Mouse (Mus musculus) limb, embryonic 13.5 days (tissue): Measurements from ENCODE around the gene Lrrc3b. TPM values are rescaled to one million over a fixed set of nuclear protein-coding genes. Genes with fewer than 3 reads are reported as not detected.

Experiments used
- ATAC-seq: fragments of 200-750 bp; cut with Nextera tagmentation; 2 replicates; pipeline ENCODE4 v1.8.0; 2017; ENCODE audit warnings: low read depth, moderate number of reproducible peaks, moderate TSS enrichment; ENCODE audit not compliant: low FRiP score
- H3K27ac ChIP-seq: fragments of 300-500 bp; sonication (generic); 2 replicates; pipeline ENCODE4 v1.5.1; 2015; ENCODE audit warnings: inconsistent platforms, mild to moderate bottlenecking, moderate library complexity
- H3K27me3 ChIP-seq: fragments of 300-500 bp; sonication (generic); 2 replicates; pipeline ENCODE4 v1.6.1; 2015; ENCODE audit warnings: mild to moderate bottlenecking, inconsistent platforms
- H3K36me3 ChIP-seq: fragments of 300-500 bp; sonication (generic); 2 replicates; pipeline ENCODE4 v1.6.1; 2015; ENCODE audit warnings: inconsistent platforms, mild to moderate bottlenecking, moderate library complexity
- H3K4me1 ChIP-seq: fragments of 300-500 bp; sonication (generic); 2 replicates; pipeline ENCODE4 v1.6.1; 2015; ENCODE audit warnings: inconsistent platforms
- H3K4me2 ChIP-seq: fragments of 300-500 bp; sonication (generic); replicated peaks from 2 replicates; pipeline ENCODE4 v1.6.1; 2015; ENCODE audit warnings: inconsistent platforms, mild to moderate bottlenecking, moderate library complexity
- H3K4me3 ChIP-seq: fragments of 300-500 bp; sonication (generic); 2 replicates; pipeline ENCODE4 v1.5.1; 2015; ENCODE audit warnings: moderate library complexity, mild to moderate bottlenecking, inconsistent platforms
- H3K9ac ChIP-seq: fragments of 300-500 bp; sonication (generic); 2 replicates; pipeline ENCODE4 v1.6.1; 2015; ENCODE audit warnings: mild to moderate bottlenecking, inconsistent platforms
- H3K9me3 ChIP-seq: fragments of 300-500 bp; sonication (generic); 2 replicates; pipeline ENCODE4 v1.6.1; 2016; ENCODE audit warnings: inconsistent platforms
- WGBS: fragments of 180-500 bp; shearing (Covaris S2); methylation state at CpG from one replicate; pipeline ENCODE4 v1.1.7; 2015; 5-methylcytosine and 5-hydroxymethylcytosine counted together
- polyA plus RNA-seq: library from polyadenylated mRNA; unstranded; fragments of >200 nt; fragmentation: Nextera tagmentation; extraction: Ambion mirVana; gene quantifications from 2 replicates; pipeline ENCODE4 v1.2.1, GENCODE M21; 2015

Lrrc3b gene
- polyA plus RNA-seq = 2.1 and 2.8 TPM in 2 replicates

DNA sequence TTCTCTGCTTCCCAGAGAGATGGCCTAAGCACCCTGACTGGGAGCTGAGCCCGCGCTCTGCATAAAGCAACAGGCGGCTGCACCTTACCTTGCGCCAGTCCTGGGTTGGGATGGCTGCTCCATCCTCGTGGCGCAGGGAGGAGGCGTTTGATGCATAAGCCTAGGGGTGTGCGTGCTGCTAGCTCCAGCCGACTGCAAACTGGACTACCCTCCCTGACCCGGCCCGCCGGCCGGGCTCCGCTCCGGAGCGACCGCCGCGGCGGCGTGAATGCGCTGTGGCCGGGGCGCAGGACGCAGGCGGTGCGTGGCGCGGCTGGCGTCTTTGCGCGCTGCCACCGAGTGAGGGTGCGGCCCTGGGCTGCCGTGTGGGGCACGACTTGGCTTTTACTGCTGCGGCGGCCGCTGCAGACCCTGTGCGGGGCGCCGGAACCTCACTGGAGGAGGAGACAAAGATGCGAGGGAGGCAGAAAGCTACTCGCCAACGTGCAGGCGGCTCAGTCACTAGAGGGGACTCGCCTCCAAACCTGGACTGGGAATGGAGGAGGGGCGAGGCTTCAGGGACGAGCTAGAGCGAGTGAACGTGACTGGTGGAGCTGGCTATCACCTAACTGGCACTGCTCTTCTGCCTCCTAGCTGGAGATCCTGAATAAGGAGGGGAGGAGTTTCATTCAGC lies at the start of gene Lrrc3b:
Gene Lrrc3b, minus strand, starts transcription at position 503 of the 673 bp plus-strand sequence.
- H3K4me2 ChIP-seq = peak within 1 kb of the TSS; percentile 97
- no peak within 1 kb of the TSS for H3K27ac ChIP-seq
- H3K36me3 ChIP-seq = no peaks in the 10 kb centered on the region
- peaks cover 13% of the 10 kb centered on the region for H3K4me1 ChIP-seq
- peak within 1 kb of the TSS; percentile 66 for H3K9ac ChIP-seq
- peak within 1 kb of the TSS; percentile 62 for H3K4me3 ChIP-seq
- ATAC-seq = peak; percentile 84
- WGBS = under 1% methylated on average over 50 of the region's 51 CpGs
- H3K9me3 ChIP-seq = no peaks in the 10 kb centered on the region
- peaks cover 38% of the 10 kb centered on the region for H3K27me3 ChIP-seq

DNA sequence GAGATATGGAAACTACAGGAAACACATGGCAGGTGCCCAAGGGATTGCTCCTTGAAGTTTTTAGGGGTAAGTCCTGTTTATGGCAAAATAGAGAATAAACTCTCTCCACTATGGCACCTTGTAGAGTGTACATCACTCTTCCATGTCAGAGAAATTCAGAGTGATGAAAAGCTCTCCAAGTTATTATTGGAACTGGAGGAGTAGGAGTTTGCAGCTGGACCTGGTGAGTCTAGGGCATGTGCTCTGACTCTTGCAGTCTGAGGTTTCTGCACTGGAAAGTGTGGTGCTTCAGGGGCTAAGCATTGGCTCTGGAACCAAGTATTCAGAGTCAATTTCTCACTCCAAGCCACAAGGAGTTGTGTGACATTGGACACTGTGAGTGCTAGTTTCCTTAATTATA lies 38.9 kb upstream of the Lrrc3b start:
- H3K27ac ChIP-seq = no peak overlapping the region
- H3K4me1 ChIP-seq = no peaks in the 10 kb centered on the region
- H3K9me3 ChIP-seq = no peaks in the 10 kb centered on the region
- no peak overlapping the region for H3K4me2 ChIP-seq
- H3K27me3 ChIP-seq = no peaks in the 10 kb centered on the region
- H3K36me3 ChIP-seq = no peaks in the 10 kb centered on the region
- no peak for ATAC-seq
- no peak overlapping the region for H3K9ac ChIP-seq
- H3K4me3 ChIP-seq = no peak overlapping the region

DNA sequence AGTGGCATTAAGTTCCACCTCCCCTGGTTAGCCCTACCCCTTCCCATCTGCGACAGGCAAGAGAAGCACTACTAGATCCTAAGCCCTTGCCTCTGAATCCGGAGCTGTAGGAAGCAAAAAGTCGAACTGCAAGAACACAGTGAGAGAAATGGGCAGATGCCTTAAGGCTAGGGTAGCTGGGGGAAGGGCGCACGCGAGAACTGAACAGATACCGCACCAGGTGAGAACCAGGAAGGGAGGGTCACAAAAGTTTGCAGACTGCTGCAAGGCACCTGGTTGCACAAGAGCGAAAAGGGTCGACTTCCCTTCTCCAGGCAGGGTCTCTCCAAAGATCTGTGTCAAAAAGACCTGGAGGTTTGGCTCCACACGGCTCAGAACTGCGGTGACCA lies 697 bp downstream of the Lrrc3b start:
- Histone ChIP-seq H3K4me1 (peaks cover 13% of the 10 kb centered on the region), H3K27ac (no peak overlapping the region), H3K4me2 (peak overlapping the region; percentile 97), H3K36me3 (no peaks in the 10 kb centered on the region), H3K27me3 (peaks cover 38% of the 10 kb centered on the region), H3K4me3 (peak overlapping the region; percentile 62), H3K9ac (peak overlapping the region; percentile 66), H3K9me3 (no peaks in the 10 kb centered on the region)
- WGBS = 2% methylated on average over 11 of the region's 11 CpGs
- peak; percentile 12; the same call in 1 of the 2 replicates for ATAC-seq

DNA sequence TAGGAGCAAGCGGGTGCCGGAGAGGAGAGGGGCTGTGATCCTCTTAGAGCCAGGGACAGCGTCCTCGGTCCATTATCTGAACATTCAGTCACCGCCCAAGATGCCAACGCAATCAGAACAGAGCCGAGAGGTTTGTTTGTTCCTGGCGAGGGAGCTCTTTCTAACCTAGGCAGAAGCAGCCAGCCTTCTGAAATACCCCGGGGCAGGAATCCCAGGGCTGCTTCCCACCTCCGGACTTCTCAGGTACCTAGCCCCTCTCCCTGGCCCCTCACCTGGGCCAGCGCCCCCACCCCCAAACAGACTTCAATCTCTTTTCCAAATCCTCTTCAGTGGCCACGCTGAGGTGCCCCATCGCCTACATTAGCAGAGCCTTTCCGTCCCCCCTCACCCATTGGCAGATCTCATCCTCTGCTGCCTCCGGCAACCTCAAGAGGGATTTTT lies 1.3 kb downstream of the Lrrc3b start:
- Histone ChIP-seq H3K9ac (peak overlapping the region; percentile 66; the same call in 1 of the 2 replicates), H3K27me3 (peaks cover 38% of the 10 kb centered on the region), H3K9me3 (no peaks in the 10 kb centered on the region), H3K4me1 (peaks cover 13% of the 10 kb centered on the region), H3K27ac (no peak overlapping the region), H3K4me2 (peak overlapping the region; percentile 97), H3K36me3 (no peaks in the 10 kb centered on the region), H3K4me3 (peak overlapping the region; percentile 62)
- ATAC-seq = no peak
- 2% methylated on average over 15 of the region's 15 CpGs for WGBS

DNA sequence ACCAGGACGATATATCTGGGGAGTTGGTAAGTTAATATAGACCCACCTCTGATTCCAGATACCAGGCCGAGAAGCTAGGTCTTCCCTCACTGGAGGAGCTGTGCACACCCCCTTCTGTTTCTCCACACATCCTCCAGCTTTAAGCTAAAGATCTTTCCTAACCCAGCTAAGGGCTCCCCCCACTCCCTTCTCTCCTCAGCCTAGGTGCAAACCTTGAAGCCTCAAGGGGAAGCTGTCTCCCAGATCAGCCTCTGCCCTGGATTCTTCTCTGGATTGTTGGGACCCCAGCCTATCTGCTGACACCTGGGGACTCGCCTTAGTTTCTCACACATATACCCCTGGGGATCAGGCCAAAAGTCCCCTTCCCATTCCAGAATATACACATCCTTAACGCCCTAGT lies 1.7 kb downstream of the Lrrc3b start:
- Histone ChIP-seq H3K36me3 (no peaks in the 10 kb centered on the region), H3K4me3 (peak overlapping the region; percentile 62), H3K27me3 (peaks cover 38% of the 10 kb centered on the region), H3K4me1 (peaks cover 13% of the 10 kb centered on the region), H3K9me3 (no peaks in the 10 kb centered on the region), H3K4me2 (peak overlapping the region; percentile 97), H3K9ac (no peak overlapping the region), H3K27ac (no peak overlapping the region)
- WGBS = 47% methylated on average over 4 of the region's 4 CpGs
- ATAC-seq = no peak

DNA sequence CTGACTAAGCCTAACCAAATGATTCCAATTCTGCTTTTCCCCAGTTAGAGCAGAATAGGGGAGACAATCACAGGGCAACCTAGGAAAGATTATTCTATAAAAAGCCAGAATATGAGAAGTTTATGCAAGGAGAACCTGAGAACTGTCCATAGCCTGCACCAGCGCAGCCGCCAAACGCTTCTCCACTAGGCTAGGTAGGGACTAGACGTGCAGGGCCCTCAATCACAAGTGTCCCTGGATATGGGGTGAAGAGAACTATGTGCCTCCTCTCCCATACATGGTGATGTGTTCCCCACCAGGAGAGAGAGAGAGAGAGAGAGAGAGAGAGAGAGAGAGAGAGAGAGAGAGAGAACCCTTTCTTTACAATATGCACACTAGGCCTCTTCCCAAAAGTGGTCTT lies 2.2 kb downstream of the Lrrc3b start:
- WGBS = 94% methylated on average over 4 of the region's 4 CpGs

DNA sequence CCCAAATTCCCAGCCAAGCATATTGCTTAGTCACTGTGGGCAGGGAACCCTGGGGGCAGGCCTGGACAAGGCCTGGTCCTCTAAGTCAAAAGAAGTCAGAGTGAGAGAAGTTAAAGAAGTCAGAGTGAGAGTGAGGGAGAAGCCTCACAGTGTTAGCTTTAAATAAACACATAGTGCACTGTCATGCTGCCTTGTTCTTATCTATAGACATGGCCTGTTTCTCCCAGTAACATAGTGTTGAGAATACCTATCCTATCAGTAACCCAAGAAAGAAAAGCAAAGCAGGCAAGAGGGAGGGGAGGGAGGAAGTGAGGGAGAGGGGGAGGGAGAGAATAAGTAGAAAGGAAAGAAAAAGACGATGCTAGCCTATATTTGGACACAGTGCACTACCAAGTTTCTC lies 6.4 kb downstream of the Lrrc3b start:
- peaks cover 1% of the 10 kb centered on the region; the same call in 1 of the 2 replicates for H3K4me1 ChIP-seq
- ATAC-seq = no peak
- no peak overlapping the region for H3K4me3 ChIP-seq
- no peak overlapping the region for H3K27ac ChIP-seq
- H3K4me2 ChIP-seq = no peak overlapping the region
- H3K36me3 ChIP-seq = no peaks in the 10 kb centered on the region
- H3K9ac ChIP-seq = no peak overlapping the region
- peaks cover 11% of the 10 kb centered on the region for H3K27me3 ChIP-seq
- H3K9me3 ChIP-seq = no peaks in the 10 kb centered on the region
- WGBS = 76% methylated on average over 1 of the region's 1 CpGs

More for the DNA sequence above, 2.2 kb downstream of the Lrrc3b start:
- ATAC-seq = no peak
- H3K9ac ChIP-seq = no peak overlapping the region
- peaks cover 13% of the 10 kb centered on the region for H3K4me1 ChIP-seq
- no peak overlapping the region for H3K4me3 ChIP-seq
- H3K27ac ChIP-seq = no peak overlapping the region
- H3K36me3 ChIP-seq = no peaks in the 10 kb centered on the region
- peaks cover 38% of the 10 kb centered on the region for H3K27me3 ChIP-seq
- no peaks in the 10 kb centered on the region for H3K9me3 ChIP-seq
- H3K4me2 ChIP-seq = no peak overlapping the region

DNA sequence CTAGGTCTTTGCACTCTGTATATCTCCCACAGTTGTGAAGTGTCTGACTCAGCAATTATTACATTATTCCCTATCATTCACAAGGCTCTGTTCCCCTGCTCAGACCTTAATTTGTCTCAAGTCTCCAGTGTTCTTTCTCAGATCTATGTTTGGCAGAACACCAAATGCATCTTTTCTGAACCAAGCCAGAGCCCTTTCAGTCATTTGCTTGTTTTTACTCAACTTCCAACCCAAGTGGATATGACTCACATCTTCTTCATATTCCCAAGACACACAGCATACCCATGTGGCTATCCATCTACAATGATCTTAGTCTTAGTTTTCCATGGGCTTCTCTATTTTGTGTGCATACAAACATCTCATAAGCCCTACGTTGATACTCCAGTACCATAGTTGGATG lies 17.2 kb downstream of the Lrrc3b start:
- no peak for ATAC-seq
- no peaks in the 10 kb centered on the region for H3K36me3 ChIP-seq
- no peak overlapping the region for H3K27ac ChIP-seq
- no peaks in the 10 kb centered on the region for H3K27me3 ChIP-seq
- whole genome bisulfite sequencing = 88% methylated on average over 1 of the region's 1 CpGs
- H3K9ac ChIP-seq = no peak overlapping the region
- no peaks in the 10 kb centered on the region for H3K4me1 ChIP-seq
- H3K9me3 ChIP-seq = no peaks in the 10 kb centered on the region
- no peak overlapping the region for H3K4me2 ChIP-seq
- no peak overlapping the region for H3K4me3 ChIP-seq

DNA sequence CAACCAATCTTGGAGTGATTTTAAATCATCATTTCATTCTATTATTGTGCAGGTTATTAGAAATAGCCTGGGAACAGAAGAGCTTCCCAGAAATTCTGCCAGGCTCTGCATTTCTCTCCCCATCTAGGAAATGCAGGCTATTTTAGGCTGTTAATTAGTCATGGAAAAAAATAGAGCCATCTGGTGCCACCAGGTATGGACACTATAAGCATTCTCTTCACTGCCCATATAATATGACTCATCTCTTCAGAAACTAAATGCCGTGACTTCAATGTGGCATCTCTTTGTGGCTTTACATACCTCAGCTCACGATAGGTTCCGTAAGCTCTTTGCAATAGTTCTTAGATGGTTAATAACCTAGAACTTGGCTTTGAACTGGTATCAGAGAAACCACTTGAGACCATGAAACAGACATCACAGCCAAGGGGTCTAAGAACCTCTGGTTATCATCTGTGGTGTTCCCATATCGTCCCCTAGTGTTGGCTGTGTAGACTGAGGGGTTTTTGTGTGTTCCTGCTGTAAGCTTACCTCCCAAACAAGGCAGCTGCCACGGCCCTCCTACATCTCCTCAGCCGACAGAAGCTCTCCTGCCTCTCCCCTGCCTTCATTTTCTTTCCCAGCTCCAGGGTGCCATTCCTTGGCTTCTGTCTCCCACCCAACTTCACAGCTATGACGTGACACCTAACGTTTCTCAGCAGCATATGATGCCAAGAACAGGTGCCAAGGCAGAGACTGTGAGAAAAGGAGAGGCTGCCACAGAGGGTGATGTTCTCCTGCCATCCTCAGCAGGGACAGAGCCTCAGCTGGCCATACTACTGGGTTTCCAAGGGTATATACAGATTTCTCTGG lies 27.9 kb downstream of the Lrrc3b start:
- no peaks in the 10 kb centered on the region for H3K4me1 ChIP-seq
- H3K4me2 ChIP-seq = no peak overlapping the region
- H3K36me3 ChIP-seq = no peaks in the 10 kb centered on the region
- no peaks in the 10 kb centered on the region for H3K9me3 ChIP-seq
- H3K9ac ChIP-seq = no peak overlapping the region
- H3K27ac ChIP-seq = no peak overlapping the region
- no peak for ATAC-seq
- H3K4me3 ChIP-seq = no peak overlapping the region
- no peaks in the 10 kb centered on the region for H3K27me3 ChIP-seq
- 77% methylated on average over 8 of the region's 8 CpGs for WGBS

DNA sequence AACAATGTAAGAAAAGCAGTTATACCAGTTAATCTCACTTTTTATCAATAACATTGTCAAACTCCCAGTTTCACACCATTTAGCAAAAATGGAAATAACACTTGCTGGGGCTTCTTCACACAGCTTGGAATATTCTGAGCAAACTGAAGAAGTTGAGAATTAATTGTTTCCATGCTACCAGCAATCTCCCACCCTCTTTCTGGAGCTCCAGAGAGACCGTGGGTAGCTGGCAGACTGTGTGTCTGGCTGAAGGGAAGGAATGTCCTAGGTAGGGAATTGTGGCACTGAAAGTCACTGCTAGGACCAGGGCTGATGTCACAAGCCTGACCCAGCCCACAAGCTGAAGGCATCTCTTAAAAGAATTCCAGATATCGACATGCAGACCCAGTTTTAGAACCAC lies 53.3 kb downstream of the Lrrc3b start:
- Histone ChIP-seq H3K27me3 (no peaks in the 10 kb centered on the region), H3K9ac (no peak overlapping the region), H3K4me3 (no peak overlapping the region), H3K36me3 (no peaks in the 10 kb centered on the region), H3K9me3 (no peaks in the 10 kb centered on the region), H3K27ac (no peak overlapping the region), H3K4me2 (no peak overlapping the region), H3K4me1 (no peaks in the 10 kb centered on the region)
- no peak for ATAC-seq
- WGBS = 60% methylated on average over 2 of the region's 2 CpGs

DNA sequence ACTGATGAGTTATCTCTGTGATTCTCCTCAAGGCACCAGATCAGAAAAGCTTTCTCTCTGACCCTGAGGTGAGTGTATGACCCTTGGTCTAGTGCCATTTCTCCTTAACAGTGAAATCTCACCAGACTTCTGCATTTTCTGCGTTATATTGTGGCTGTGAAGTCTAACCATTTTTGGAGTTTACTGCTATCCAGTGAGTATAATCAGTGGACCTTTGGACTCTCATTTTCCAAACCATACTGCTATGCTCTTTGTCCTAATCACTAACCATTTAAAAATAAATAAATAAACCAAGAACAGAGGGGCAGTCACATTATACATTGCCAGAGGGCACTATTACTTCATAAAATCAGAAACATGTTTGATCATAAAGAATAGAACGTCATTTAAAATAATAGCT lies 53.8 kb downstream of the Lrrc3b start:
- Histone ChIP-seq H3K4me1 (no peaks in the 10 kb centered on the region), H3K36me3 (no peaks in the 10 kb centered on the region), H3K27me3 (no peaks in the 10 kb centered on the region), H3K4me3 (no peak overlapping the region), H3K4me2 (no peak overlapping the region), H3K9me3 (no peaks in the 10 kb centered on the region), H3K9ac (no peak overlapping the region), H3K27ac (no peak overlapping the region)
- 64% methylated on average over 2 of the region's 2 CpGs for WGBS
- ATAC-seq = no peak

DNA sequence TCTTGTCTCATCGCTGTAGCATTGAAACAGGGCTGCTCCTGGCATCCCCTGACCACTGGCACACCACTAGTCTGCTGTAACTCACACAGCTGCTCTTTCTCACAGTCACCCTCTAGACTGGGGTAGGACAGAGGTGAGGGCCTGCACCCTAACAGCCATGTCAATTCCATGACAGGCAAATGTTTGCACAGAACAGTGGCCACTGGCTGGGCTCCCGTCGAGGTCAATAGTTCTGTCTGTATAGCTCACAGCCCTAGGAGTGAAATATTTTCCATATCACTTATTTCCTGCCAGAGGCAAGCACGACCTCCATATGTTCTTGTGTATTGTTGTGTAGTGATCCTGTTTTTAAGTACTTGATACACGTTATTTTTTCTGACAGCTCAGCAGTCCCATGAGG lies 54.3 kb downstream of the Lrrc3b start:
- no peak overlapping the region for H3K9ac ChIP-seq
- no peak overlapping the region for H3K4me2 ChIP-seq
- no peak overlapping the region for H3K4me3 ChIP-seq
- 69% methylated on average over 5 of the region's 5 CpGs for WGBS
- no peaks in the 10 kb centered on the region for H3K4me1 ChIP-seq
- ATAC-seq = no peak
- H3K27me3 ChIP-seq = no peaks in the 10 kb centered on the region
- H3K36me3 ChIP-seq = no peaks in the 10 kb centered on the region
- no peak overlapping the region for H3K27ac ChIP-seq
- H3K9me3 ChIP-seq = no peaks in the 10 kb centered on the region
